Mouse (Mus musculus) left cerebral cortex, adult 18-20 months (tissue): ENCODE results near the gene Tshz3. TPM values are rescaled to one million over a fixed set of nuclear protein-coding genes. Genes with fewer than 3 reads are reported as not detected.

Experiments used
- DNase-seq, 2 experiments: peaks; one replicate each; pipeline ENCODE4 v3.0.0; 2021 to 2022; ENCODE audit warnings: low spot score in 2 of 2, mixed read lengths in 1 of 2
- long read RNA-seq, 2 experiments: library from polyadenylated mRNA; stranded (forward); transcript quantifications; one replicate each; pipeline ENCODE4 v2.0.0; 2021
- total RNA-seq, 2 experiments: library from RNA; stranded (reverse); gene quantifications; 2 replicates each; pipeline ENCODE4 v1.2.3; 2021

The Tshz3 gene
- 10 to 100 TPM; 42.9 to 45.6 TPM for total RNA-seq
- long read RNA-seq, experiment 1, full-length matches to known transcripts = 8 of 28 reads
- long read RNA-seq, experiment 1, partial matches to known transcripts = 0 of 28 reads
- long read RNA-seq, experiment 1, other reads (novel, unspliced or antisense) = 20 of 28 reads
- long read RNA-seq, experiment 2, partial matches to known transcripts = 0 of 11 reads
- long read RNA-seq, experiment 2, other reads (novel, unspliced or antisense) = 11 of 11 reads

DNA sequence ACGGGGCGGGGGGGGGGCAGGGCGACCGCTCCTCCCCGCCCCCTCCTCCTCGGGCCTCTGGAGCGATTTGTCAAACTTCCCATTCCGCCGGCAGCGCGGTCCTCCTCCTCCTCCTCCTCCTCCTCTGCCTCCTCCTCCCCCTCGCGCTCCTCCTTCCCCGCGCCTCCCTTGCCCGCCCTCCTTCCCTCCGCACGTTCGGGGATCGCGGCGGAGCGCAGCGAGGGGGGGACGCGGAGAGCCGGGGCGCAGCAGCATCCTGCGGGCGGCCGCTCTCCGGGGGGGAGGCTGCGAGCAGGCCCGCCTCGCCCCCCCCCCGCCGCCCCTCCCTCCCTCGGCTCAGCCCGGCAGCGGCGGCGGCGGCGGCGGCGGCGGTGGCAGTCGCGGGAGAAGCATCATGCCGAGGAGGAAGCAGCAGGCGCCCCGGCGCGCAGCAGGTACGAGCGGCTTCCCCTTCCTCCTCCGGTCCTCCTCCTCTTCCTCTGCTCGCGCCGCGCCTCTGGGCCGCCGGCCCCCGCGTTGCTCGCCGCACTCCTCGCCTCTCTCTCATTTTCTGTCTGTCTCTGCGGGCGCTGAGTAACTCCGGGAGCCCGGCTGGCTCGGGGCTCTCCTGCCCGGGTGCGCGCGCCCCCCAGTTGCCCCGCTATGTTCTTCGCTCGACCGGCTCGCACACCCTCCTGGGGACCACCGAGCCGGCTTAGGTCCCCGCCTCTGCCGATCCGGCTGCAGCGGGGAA lies at the start of gene Tshz3:
TSS of gene Tshz3 (plus strand) at position 263 of the 733 bp plus-strand sequence.
- peak; percentile 63 to 68 for DNase-seq

DNA sequence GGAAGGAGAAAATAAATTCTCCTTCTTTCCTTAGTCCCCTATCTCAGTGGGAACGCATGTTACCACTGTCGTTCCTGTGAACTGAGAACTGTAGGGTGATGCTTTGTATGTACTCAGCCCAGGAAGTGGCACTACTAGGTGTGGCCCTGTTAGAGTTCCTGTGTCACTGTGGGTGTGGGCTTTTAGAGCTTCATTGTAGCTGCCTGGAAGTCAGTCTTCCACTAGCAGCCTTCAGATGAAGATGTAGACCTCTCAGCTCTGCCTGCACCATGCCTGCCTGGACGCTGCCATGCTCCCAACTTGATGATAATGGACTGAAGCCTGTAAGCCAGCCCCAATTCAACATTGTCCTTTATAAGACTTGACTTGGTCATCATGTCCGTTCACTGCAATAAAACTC lies 42.0 kb upstream of the Tshz3 start:
- no peak for DNase-seq

DNA sequence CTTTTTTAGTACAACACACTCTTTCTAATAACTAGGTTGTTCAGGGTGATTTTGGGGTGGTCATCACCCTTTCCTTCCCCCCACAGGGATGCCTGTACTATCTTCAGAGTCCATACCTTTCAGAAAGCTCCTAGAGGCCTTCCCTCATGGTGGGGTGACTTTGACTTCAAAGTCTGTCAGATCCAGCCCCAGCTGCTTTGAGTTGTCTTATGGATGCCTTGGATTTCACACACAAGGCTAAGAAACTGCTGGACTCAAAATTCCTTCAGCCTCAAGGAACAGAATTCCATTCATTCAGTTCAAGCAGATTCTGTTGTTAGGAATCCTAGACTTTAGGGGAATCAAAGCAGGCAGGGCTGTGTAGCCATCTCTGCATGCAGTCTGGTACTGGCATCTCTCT lies 41.5 kb upstream of the Tshz3 start:
- no peak for DNase-seq

DNA sequence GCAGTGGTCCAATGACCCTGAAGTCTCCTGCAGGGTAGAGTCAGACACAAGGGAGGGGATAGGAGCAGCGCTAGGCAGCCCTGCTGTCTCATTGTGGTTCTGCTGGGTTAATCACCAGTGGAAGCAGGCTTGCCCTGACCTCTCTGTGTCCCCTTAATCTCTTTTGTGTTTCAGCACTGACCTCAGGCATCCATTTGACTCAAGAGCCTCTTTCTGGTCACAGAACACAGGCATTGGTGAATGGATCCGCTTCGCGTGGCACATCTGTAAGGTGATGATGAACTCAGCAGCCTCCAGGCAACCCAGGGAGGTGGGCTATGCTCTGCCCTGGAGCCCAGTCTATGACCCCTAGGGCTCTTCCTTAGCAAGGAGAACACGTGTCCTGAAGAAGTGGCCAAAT lies 39.6 kb upstream of the Tshz3 start:
- DNase-seq = no peak

DNA sequence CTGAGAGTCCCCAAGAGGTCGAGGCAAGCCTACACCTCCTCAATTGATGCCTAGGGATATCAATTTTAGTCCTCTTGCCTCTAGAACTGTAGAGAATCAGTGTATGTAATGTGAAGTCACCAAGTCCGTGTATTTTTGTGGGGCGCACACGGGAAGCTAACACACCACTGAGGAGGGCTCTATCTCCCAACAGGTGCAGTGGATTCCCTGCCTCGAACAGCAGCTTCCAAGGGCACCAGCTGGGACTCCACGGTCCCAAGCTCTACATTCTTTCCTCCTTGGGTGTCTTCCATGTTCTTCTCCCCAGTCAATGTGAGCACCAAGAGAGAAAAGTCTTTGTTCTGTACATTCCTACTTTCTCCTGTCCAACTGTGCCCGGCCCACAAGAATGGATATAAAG lies 38.7 kb upstream of the Tshz3 start:
- no peak for DNase-seq

DNA sequence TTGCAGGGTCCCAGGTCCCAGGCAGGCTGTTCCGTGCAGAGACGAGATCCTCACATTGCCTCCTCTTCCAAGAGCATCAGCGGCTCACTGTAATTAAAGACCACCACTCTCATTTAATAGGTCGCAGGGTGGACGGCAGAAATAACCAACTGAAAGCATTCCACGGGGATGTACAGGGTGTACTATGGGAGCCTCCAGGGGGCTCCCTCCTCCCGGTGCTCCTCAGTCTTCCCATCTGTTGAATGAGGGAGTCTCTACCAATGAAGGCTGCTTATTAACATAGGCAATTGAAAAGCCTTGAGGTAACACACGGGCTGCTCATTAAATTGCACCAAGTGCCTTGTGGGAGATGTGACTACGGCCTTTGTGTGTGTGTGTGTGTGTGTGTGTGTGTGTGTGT lies 37.3 kb upstream of the Tshz3 start:
- no peak for DNase-seq

DNA sequence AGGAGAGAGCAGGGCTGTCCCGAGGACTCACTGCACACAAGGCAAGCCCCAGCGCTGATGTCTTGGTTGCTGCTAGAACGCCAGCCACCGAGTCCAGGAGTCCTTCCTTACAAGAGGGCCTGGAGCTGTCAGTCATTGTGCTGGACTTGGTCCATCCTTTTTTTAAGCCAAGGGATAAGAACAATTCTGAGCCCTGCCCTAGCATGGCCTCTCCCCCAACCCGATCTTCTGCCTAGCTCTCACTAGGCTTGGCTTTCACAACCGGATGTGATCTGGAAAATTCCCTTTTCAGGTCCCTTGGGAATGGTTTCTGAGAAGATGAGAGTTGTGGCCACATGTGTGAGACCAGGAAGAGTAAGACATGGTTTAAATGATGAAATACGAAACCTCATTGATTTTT lies 34.5 kb upstream of the Tshz3 start:
- no peak for DNase-seq

DNA sequence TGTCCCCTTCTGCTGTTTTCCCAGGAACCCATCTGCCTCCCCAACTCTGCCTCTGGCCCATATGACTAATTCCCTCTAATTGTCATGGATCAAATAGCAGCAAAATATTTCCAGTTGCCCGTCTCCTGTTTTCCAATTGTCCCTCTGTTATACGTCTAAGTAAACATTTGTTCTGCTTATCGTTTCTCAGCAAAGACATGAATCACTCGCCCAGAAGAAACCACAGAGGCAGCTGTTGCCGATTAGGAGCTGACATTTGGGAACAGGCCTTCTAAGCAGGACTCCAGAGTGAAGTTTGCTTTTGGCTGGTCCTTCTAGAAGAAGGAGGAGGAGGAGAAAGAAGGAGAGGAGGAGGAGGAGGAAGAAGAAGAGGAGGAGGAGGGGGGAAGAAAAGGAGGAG lies 30.2 kb upstream of the Tshz3 start:
- no peak for DNase-seq

DNA sequence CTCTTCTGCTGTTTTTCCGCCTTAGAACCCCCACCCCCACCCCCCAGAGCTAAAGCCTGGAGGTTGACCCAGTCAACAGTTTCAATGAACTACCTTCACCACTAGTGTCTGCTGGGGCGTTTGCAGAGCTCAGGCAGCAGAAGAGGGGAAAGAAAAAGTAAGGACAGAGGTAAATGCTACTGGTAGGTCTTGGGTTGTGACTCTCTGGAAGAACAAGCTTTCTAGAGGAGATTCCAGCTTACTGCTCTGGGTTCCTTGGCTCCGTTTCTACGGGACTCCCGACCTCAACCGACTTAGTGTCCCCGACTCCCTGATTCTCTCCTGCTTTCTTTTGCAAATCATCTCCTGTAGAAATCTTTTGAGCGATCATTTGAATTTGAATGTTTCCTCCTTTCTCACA lies 19.9 kb upstream of the Tshz3 start:
- no peak for DNase-seq

DNA sequence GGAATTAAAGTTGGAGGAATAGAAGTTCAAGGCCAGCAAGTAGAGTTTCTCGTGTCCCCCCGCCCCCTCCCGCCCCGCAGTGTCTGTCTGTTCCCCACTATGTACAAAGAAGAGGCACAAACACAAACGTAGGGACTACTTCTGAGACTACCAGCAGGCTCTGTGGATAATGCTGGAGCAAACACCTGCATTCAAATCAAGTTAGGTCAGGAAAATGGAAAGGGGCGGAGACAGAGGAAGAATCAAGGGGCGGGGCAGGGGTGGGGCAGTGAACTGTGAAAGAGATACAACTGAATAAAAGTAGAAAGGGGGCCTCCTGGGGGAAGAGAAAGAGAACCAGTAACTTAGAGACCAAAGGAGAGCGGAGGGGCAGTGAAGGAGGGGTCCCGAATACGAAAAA lies 19.4 kb upstream of the Tshz3 start:
- no peak for DNase-seq

DNA sequence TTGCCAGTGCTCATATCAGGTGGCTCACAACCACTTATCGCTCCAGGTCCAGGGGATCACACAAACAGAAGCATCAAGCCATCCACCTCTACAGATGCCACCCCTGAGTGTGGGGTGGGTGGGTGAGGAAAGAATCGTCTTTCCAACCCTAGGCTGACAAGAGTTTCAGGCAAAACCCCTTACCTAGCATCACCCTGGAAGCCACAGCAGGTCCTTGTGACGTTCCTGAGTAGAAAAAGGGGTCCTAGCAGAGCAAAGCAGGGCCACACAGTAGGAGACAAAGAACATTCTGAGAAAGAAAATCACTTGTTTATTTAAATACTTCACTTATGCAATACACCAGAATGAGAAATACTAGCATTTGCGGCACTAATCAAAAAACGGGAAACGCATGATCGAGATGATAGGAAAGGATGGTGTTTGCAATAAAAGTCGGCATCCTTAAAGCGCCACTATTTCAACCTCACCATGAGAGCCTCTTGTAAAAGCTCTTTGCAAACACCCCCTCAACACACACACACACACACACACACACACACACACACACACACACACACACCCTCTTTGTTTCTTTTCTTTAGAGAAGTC lies 18.8 kb upstream of the Tshz3 start:
- no peak for DNase-seq

DNA sequence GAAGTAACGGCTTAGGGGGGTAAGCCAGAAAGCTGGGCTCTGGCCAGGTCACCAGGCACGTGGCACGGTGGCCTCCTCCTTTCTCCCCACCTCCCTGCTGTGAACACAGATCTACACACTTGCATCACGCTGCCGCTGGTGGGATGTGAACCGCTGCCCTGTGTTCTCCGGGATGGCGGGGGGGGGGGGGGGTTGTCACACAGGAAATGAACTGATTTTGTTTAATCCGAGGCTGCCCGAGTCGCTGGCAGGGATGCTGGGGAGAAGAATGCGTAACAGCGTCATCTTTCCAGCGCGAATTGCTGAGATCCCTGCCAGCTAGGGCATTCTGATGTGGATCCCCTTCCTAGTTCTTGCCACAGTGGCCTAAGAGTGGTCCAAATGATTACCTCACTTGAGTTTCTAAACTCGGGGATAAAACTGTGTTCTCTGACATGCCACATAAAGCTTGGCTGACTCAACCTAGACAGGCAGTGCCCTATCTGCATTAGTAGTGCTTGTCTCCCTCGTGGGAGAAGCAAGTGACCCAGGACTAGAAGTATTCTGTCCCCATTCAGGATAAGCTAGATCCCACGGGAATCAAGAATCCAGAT lies 18.0 kb upstream of the Tshz3 start:
- no peak for DNase-seq

DNA sequence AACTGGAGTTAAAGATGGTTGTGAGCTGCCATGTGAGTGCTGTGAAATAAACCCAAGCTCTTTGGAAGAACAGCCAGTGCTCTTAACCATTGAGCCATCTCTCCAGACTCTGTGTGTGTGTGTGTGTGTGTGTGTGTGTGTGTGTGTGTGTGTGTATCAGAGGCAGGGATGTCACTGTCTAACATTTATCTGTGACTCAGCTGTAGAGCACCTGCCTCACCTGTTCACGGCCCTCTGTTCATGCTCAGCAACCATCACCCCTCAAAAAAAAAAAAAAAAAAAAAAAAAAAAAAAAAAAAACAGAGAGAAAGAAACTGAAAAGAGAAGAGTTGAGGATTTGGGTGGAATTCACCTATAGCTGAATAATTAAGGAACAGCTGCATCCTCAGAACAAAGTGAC lies 10.4 kb upstream of the Tshz3 start:
- DNase-seq = no peak

DNA sequence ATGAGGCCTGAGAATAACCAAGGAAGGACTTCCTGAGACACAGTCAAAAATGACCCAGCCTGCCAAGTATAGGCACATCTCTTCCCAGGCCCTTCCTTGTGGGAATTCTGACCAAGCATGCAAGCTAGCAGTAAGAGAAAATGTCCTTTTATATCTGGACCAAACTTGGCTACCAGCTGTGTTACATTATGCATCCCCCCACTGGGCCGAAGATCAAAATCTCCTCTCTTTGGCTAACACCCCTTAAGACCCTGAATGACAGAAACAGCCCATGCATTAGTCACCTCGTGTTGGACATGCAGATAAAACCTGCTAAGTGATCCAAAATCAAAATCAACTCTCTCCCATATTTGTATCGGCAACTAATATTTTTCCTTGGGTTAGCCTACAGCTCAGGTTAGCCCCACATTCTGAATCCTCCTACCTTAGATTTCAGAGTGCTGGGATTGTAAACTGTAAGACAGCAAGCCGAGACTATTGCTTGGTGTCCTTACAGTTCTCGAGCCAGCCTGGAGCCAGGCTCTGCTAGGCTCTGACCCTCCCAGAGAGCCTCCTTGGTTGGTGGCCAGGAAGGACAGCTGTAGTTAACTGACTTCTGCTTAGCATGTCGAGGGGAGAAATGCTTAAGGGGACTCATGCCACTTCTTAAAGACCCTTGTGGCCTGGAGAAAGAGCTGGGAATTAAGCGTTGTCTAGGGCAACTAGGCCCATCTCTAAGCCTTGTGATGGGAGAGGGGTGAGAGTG lies 8.7 kb upstream of the Tshz3 start:
- DNase-seq = no peak

DNA sequence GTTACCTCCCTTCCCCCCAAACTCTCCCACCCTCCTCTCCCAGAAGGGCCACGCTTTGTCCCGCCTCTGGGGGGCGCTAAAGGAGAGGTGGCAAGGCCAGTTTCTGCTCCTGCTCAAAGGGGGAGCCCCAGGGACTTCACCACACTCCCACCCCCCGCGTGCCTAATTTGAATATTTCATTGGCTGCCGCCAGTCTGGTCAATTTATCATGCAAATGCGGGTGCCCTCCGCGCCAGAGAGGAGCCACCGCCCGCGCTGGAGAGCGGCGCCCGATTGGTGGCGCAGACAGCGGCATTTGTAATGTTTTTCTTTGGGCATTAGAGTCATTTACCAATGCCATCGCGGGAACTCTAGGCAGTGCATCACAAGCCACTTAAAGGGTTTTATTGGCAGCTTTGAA lies 7.4 kb upstream of the Tshz3 start:
- DNase-seq = peak; percentile 52 to 61

DNA sequence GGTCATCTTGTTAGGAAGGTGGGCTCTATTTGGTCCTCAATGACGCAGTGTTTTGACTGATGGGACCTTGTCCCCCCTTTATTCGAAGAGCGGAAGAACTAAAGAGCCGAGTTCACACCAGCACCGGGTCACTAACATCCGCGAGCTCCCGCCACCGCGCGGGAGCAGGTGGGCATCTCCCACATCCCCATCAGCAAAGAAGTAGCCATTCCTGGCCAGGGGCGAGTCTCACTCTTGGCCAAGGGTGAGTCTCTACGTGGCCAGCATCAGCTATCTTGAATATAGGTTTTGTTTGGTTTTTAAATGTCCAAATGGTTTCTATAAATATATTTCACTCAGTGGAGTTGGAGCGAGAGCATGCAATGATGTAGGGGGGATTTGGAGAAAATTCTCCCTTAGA lies 6.3 kb upstream of the Tshz3 start:
- no peak for DNase-seq

DNA sequence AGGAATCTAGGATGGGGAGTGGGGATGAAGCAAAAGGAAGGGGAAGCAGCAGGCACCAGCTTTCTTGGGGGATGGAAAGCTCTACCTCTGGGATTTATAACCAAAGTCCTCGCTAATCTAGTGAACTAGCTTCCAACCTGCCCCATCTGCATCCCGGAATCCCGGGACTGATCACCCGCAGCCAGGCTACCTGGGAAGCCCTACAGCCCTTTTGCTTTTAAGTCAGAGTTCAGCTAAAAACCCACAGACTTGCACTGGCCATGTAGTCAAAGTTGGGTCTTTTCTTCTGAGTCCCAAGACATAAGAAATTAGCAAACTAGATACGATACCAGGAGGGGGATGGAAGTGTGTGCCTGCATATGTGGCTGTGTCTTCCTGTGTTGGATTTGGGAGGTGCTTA lies 5.5 kb upstream of the Tshz3 start:
- no peak for DNase-seq

DNA sequence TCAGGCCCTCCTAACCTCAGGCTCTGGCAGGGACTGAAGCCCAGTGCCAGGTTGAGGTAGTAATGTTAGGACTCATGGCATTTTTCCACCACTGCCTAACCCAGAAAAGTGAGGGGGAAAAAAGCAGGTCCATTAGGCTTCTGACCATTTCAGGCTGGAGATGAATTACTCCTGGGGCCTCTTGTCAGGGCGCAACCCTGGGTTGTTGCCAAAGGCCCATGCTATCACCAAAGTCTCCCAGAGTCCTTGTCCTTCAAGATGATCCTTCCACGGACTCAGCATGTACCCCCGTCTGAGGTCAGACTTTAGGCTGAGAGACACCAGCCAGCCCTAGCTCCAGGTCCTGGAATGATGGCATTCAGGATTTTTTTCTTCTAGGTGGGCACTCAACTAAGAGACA lies 4.8 kb upstream of the Tshz3 start:
- no peak for DNase-seq

DNA sequence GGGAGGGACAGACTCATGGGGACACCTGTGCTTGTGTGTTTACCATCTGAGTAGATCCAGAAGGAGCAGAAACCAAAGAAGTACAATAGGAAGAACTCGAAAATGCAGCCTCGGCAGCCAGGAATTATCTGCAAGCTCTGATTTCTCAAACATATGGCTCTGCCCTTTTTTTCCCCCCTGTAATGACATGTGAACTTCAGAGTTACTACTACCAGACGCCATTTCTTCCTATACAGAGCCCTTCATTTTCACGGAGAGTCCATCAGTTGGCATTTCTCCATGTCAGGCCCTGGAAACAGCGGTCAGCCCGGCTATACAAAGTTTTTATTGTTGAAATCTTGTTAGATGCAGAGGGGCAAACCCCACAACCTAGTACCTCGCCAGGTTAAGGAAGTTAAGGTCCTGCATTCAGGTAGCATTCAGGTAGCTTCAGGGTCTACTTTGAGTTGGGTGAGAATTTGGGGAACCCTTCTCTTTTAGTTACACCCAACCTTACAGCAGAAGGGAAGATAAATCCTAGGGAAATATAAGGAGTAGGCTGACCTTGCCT lies 3.2 kb upstream of the Tshz3 start:
- DNase-seq = no peak

DNA sequence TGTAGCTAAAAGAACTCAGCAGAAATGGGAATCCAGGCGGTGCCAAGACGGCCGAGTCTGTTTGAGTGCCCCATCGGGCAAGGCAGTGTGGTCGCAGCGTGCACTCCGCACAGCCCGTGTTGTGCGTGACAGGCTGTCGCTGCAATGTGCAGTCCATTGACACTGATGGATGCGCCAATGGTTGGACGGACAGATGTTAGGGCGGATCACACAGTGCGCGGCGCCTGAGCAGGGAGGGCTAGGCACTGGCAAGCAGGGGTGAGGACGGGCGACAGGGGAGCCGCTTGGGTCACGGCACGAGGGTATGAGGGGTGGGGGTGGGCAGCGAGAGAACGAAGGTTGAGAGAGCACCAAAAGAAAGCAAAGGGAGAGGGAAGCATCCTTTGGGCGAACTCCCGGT lies 2.6 kb upstream of the Tshz3 start:
- DNase-seq = no peak

DNA sequence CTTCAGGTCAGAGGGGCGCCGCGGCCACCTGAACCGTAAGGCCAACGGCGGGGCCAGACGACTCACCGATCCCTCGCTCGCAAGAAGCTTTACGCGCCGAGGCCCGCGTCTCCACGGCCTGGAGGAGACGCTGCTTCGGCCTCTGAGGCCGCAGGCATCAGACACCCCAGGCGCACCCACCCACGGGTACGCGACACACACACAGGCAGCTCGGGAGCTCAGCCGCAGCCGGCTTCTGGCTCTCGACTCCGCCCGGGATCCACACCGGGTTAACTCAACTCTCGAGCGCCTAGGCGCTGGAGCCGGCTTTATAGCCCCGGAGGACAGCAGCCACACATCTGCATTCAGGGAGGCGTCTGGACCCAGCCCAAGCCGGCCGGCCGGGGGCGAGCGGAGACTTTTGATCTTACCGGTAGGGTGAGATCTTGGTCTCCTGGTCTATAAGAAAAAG lies 2.1 kb upstream of the Tshz3 start:
- DNase-seq = peak; percentile 42 to 63
